Mouse (Mus musculus) megakaryocyte, embryonic 14.5 days (primary cell): Measurements from ENCODE around the gene Fam155a.

Experiments
- FLI1 ChIP-seq: IDR thresholded peaks from 2 replicates; pipeline ENCODE4 v1.6.1; 2012; ENCODE audit warnings: low read length, inconsistent platforms, mixed read lengths
- GATA1 ChIP-seq: IDR thresholded peaks from 3 replicates; pipeline ENCODE4 v1.6.1; 2012; ENCODE audit warnings: mixed read lengths, low read length, inconsistent platforms, borderline replicate concordance

GRCm38 (mm10) chr8:9493557-9494224 lies 277.3 kb downstream of the Fam155a start:
- no peak for TF ChIP-seq GATA1
- TF ChIP-seq FLI1, result no peak
